Mouse (Mus musculus): ENCODE data around the gene Cish.
A peak's percentile ranks its signal among the peaks of the same experiment; 100 is the strongest.

Cish gene

GRCm38 (mm10) chr9:107324799-107325561, 29.2 kb downstream of the Cish start:
- no peak for DNase-seq (ENCODE audit: low read depth)

- no peak for DNase-seq (ENCODE audit: low read depth)
Measured at GRCm38 (mm10) chr9:107325904-107326303, 30.1 kb downstream of the Cish start.

GRCm38 (mm10) chr9:107327879-107328620, 32.2 kb downstream of the Cish start:
- no peak for DNase-seq (ENCODE audit: low read depth)

GRCm38 (mm10) chr9:107330791-107331190, 35.0 kb downstream of the Cish start:
- DNase-seq (ENCODE audit: low read depth) = no peak

GRCm38 (mm10) chr9:107333686-107334085, 37.9 kb downstream of the Cish start:
- no peak for DNase-seq (ENCODE audit: low read depth)

GRCm38 (mm10) chr9:107334356-107334755, 38.5 kb downstream of the Cish start:
- DNase-seq (ENCODE audit: low read depth) = no peak

- no peak for DNase-seq (ENCODE audit: low read depth)
Measured at GRCm38 (mm10) chr9:107335046-107335445, 39.2 kb downstream of the Cish start.

- no peak for DNase-seq (ENCODE audit: low read depth)
Measured at GRCm38 (mm10) chr9:107335909-107336308, 40.1 kb downstream of the Cish start.

GRCm38 (mm10) chr9:107336386-107336785, 40.6 kb downstream of the Cish start:
- DNase-seq (ENCODE audit: low read depth) = no peak

- DNase-seq (ENCODE audit: low read depth) = peak; percentile 38
Measured at GRCm38 (mm10) chr9:107338172-107338883, 42.5 kb downstream of the Cish start, which contains the start of gene Hemk1. Gene Hemk1, minus strand, starts transcription at chr9:107338350.

GRCm38 (mm10) chr9:107340267-107340859, 44.5 kb downstream of the Cish start, which contains the start of gene 6430571L13Rik:
Gene 6430571L13Rik, plus strand, starts transcription at chr9:107340602.
- DNase-seq (ENCODE audit: low read depth) = peak; percentile 63

- DNase-seq (ENCODE audit: low read depth) = no peak
Measured at GRCm38 (mm10) chr9:107340911-107341645, 45.3 kb downstream of the Cish start.

GRCm38 (mm10) chr9:107342201-107342709, 46.4 kb downstream of the Cish start:
- DNase-seq (ENCODE audit: low read depth) = no peak

GRCm38 (mm10) chr9:107343146-107343943, 47.5 kb downstream of the Cish start:
- DNase-seq (ENCODE audit: low read depth) = no peak

GRCm38 (mm10) chr9:107344027-107344426, 48.2 kb downstream of the Cish start:
- DNase-seq (ENCODE audit: low read depth) = no peak

GRCm38 (mm10) chr9:107346081-107346480, 50.3 kb downstream of the Cish start:
- DNase-seq (ENCODE audit: low read depth) = no peak

GRCm38 (mm10) chr9:107347586-107348183, 51.9 kb downstream of the Cish start:
- no peak for DNase-seq (ENCODE audit: low read depth)

GRCm38 (mm10) chr9:107349321-107349720, 53.5 kb downstream of the Cish start:
- no peak for DNase-seq (ENCODE audit: low read depth)

All from fibroblast of lung, adult 2 months (primary cell).